Mouse (Mus musculus): Measurements from ENCODE around the gene Tril. TPM values are rescaled to one million over a fixed set of nuclear protein-coding genes. Genes with fewer than 3 reads are reported as not detected.

Gene Tril
- polyA plus RNA-seq, 1 experiment, result 45.2 TPM

- no peaks in the 10 kb centered on the region for H3K27me3 ChIP-seq (ENCODE audit: control insufficient read depth, insufficient read depth, low read length)
- no peak overlapping the region for H3K27ac ChIP-seq (ENCODE audit: insufficient read depth, low read length)
- DNase-seq, result peak in 1 of 2 experiments; percentile 26
- 55% methylated on average over 11 of the region's 11 CpGs for WGBS
- no peaks in the 10 kb centered on the region; the same call in 1 of the 2 replicates for H3K4me1 ChIP-seq (ENCODE audit: control insufficient read depth, insufficient read depth, low read length)
- TF ChIP-seq POLR2A (IDR thresholded peaks at IDR 0.05; ENCODE audit: borderline replicate concordance, insufficient read depth, low read length) (no peak), CTCF (IDR thresholded peaks at IDR 0.05; ENCODE audit: borderline replicate concordance, insufficient read depth, low read depth, low read length) (no peak)
- H3K4me3 ChIP-seq (replicated peaks; ENCODE audit: insufficient read depth, low read depth, low read length), result no peak overlapping the region
These were observed 25.6 kb downstream of the Tril start for GRCm38 (mm10) chr6:53795078-53795477.

- H3K27ac ChIP-seq (ENCODE audit: insufficient read depth, low read length), result no peak overlapping the region
- peak; percentile 83 to 85 for DNase-seq
- no peaks in the 10 kb centered on the region for H3K27me3 ChIP-seq (ENCODE audit: control insufficient read depth, insufficient read depth, low read length)
- TF ChIP-seq CTCF (IDR thresholded peaks at IDR 0.05; ENCODE audit: borderline replicate concordance, insufficient read depth, low read depth, low read length) (peak; percentile 86), POLR2A (IDR thresholded peaks at IDR 0.05; ENCODE audit: borderline replicate concordance, insufficient read depth, low read length) (no peak)
- WGBS, result 10% methylated on average over 17 of the region's 17 CpGs
- no peak overlapping the region for H3K4me3 ChIP-seq (replicated peaks; ENCODE audit: insufficient read depth, low read depth, low read length)
- H3K4me1 ChIP-seq (ENCODE audit: control insufficient read depth, insufficient read depth, low read length), result no peaks in the 10 kb centered on the region; the same call in 1 of the 2 replicates
These were observed 26.2 kb downstream of the Tril start for GRCm38 (mm10) chr6:53794323-53794971.

GRCm38 (mm10) chr6:53782880-53783539, 37.6 kb downstream of the Tril start:
- DNase-seq, result peak; percentile 36 to 63
- Histone ChIP-seq H3K27ac (ENCODE audit: insufficient read depth, low read length) (no peak overlapping the region), H3K4me1 (ENCODE audit: control insufficient read depth, insufficient read depth, low read length) (no peaks in the 10 kb centered on the region), H3K4me3 (replicated peaks; ENCODE audit: insufficient read depth, low read depth, low read length) (no peak overlapping the region), H3K27me3 (ENCODE audit: control insufficient read depth, insufficient read depth, low read length) (no peaks in the 10 kb centered on the region)
- 47% methylated on average over 16 of the region's 16 CpGs for WGBS
- no peak for TF ChIP-seq POLR2A (IDR thresholded peaks at IDR 0.05; ENCODE audit: borderline replicate concordance, insufficient read depth, low read length)
- TF ChIP-seq CTCF (IDR thresholded peaks at IDR 0.05; ENCODE audit: borderline replicate concordance, insufficient read depth, low read depth, low read length), result peak; percentile 76

GRCm38 (mm10) chr6:53782273-53782672, 38.4 kb downstream of the Tril start:
- H3K4me1 ChIP-seq (ENCODE audit: control insufficient read depth, insufficient read depth, low read length), result no peaks in the 10 kb centered on the region
- WGBS, result 79% methylated on average over 5 of the region's 5 CpGs
- TF ChIP-seq CTCF (IDR thresholded peaks at IDR 0.05; ENCODE audit: borderline replicate concordance, insufficient read depth, low read depth, low read length) (no peak), POLR2A (IDR thresholded peaks at IDR 0.05; ENCODE audit: borderline replicate concordance, insufficient read depth, low read length) (no peak)
- DNase-seq, result no peak
- no peak overlapping the region for H3K27ac ChIP-seq (ENCODE audit: insufficient read depth, low read length)
- no peak overlapping the region for H3K4me3 ChIP-seq (replicated peaks; ENCODE audit: insufficient read depth, low read depth, low read length)
- no peaks in the 10 kb centered on the region for H3K27me3 ChIP-seq (ENCODE audit: control insufficient read depth, insufficient read depth, low read length)

- no peak for TF ChIP-seq POLR2A (IDR thresholded peaks at IDR 0.05; ENCODE audit: borderline replicate concordance, insufficient read depth, low read length)
- TF ChIP-seq CTCF (IDR thresholded peaks at IDR 0.05; ENCODE audit: borderline replicate concordance, insufficient read depth, low read depth, low read length), result peak; percentile 68
- Histone ChIP-seq H3K4me1 (ENCODE audit: control insufficient read depth, insufficient read depth, low read length) (no peaks in the 10 kb centered on the region), H3K27me3 (ENCODE audit: control insufficient read depth, insufficient read depth, low read length) (no peaks in the 10 kb centered on the region), H3K4me3 (replicated peaks; ENCODE audit: insufficient read depth, low read depth, low read length) (no peak overlapping the region), H3K27ac (ENCODE audit: insufficient read depth, low read length) (no peak overlapping the region)
- peak; percentile 36 to 47 for DNase-seq
- WGBS, result 6% methylated on average over 4 of the region's 4 CpGs
These were observed 39.5 kb downstream of the Tril start for GRCm38 (mm10) chr6:53781171-53781570.

GRCm38 (mm10) chr6:53780008-53780407, 40.6 kb downstream of the Tril start:
- Histone ChIP-seq H3K4me3 (replicated peaks; ENCODE audit: insufficient read depth, low read depth, low read length) (no peak overlapping the region), H3K27ac (ENCODE audit: insufficient read depth, low read length) (no peak overlapping the region), H3K27me3 (ENCODE audit: control insufficient read depth, insufficient read depth, low read length) (no peaks in the 10 kb centered on the region), H3K4me1 (ENCODE audit: control insufficient read depth, insufficient read depth, low read length) (no peaks in the 10 kb centered on the region)
- no peak for DNase-seq
- WGBS, result 85% methylated on average over 5 of the region's 5 CpGs
- no peak for TF ChIP-seq POLR2A (IDR thresholded peaks at IDR 0.05; ENCODE audit: borderline replicate concordance, insufficient read depth, low read length)
- TF ChIP-seq CTCF (IDR thresholded peaks at IDR 0.05; ENCODE audit: borderline replicate concordance, insufficient read depth, low read depth, low read length), result no peak

GRCm38 (mm10) chr6:53779526-53779925, 41.1 kb downstream of the Tril start:
- 61% methylated on average over 7 of the region's 7 CpGs for WGBS
- TF ChIP-seq CTCF (IDR thresholded peaks at IDR 0.05; ENCODE audit: borderline replicate concordance, insufficient read depth, low read depth, low read length) (no peak), POLR2A (IDR thresholded peaks at IDR 0.05; ENCODE audit: borderline replicate concordance, insufficient read depth, low read length) (no peak)

More at GRCm38 (mm10) chr6:53779526-53779925, 41.1 kb downstream of the Tril start:
- no peak for DNase-seq
- Histone ChIP-seq H3K4me3 (replicated peaks; ENCODE audit: insufficient read depth, low read depth, low read length) (no peak overlapping the region), H3K27ac (ENCODE audit: insufficient read depth, low read length) (no peak overlapping the region), H3K27me3 (ENCODE audit: control insufficient read depth, insufficient read depth, low read length) (no peaks in the 10 kb centered on the region), H3K4me1 (ENCODE audit: control insufficient read depth, insufficient read depth, low read length) (no peaks in the 10 kb centered on the region)
